Mouse (Mus musculus) liver, embryonic 14.5 days (tissue): Measurements from ENCODE around the gene Nrsn2. TPM values are rescaled to one million over a fixed set of nuclear protein-coding genes. Genes with fewer than 3 reads are reported as not detected.
A peak's percentile ranks its signal among the peaks of the same experiment; 100 is the strongest.

Source experiments
- ATAC-seq: fragments of 200-750 bp; cut with Nextera tagmentation; 2 replicates; pipeline ENCODE4 v1.8.0; 2017; ENCODE audit warnings: moderate number of reproducible peaks, mild to moderate bottlenecking, moderate library complexity; ENCODE audit not compliant: insufficient read depth
- DNase-seq, 3 experiments: peaks; one replicate each; pipeline ENCODE4 v3.0.0-alpha.2; 2012 to 2013; ENCODE audit warnings: low read depth in 3 of 3, low spot score in 3 of 3
- H3K27ac ChIP-seq: fragments of 300-500 bp; sonication (generic); 2 replicates; pipeline ENCODE4 v1.5.1; 2014; ENCODE audit warnings: moderate library complexity, mild to moderate bottlenecking, control low read depth, inconsistent platforms
- H3K27me3 ChIP-seq: fragments of 300-500 bp; sonication (generic); 2 replicates; pipeline ENCODE4 v1.6.1; 2014; ENCODE audit warnings: mild to moderate bottlenecking, low read length, moderate library complexity; ENCODE audit not compliant: control insufficient read depth, insufficient read depth
- H3K36me3 ChIP-seq: fragments of 300-500 bp; sonication (generic); replicated peaks from 2 replicates; pipeline ENCODE4 v1.6.1; 2014; ENCODE audit warnings: low read depth; ENCODE audit not compliant: control insufficient read depth, insufficient read depth
- H3K4me1 ChIP-seq, 2 experiments: fragments of 200-500 bp in 1 of 2; fragments of 300-500 bp in 1 of 2; sonication (generic) in 1 of 2; replicated peaks; 2 replicates each; pipeline ENCODE4 v1.6.1; 2012 to 2014; ENCODE audit warnings: antibody characterized with exemption in 1 of 2, inconsistent platforms in 1 of 2, low read length in 1 of 2; ENCODE audit not compliant: control insufficient read depth in 2 of 2, insufficient read depth in 2 of 2
- H3K4me2 ChIP-seq: fragments of 300-500 bp; sonication (generic); 2 replicates; pipeline ENCODE4 v1.6.1; 2014; ENCODE audit warnings: low read depth, mild to moderate bottlenecking, control low read depth, moderate library complexity
- H3K4me3 ChIP-seq, 2 experiments: fragments of 200-500 bp in 1 of 2; fragments of 300-500 bp in 1 of 2; sonication (generic) in 1 of 2; 2 replicates each; pipeline ENCODE4 v1.5.1; 2012 to 2014; ENCODE audit warnings: low read depth in 2 of 2, low read length in 2 of 2, mild to moderate bottlenecking in 2 of 2, control low read depth in 1 of 2, inconsistent platforms in 1 of 2, moderate library complexity in 1 of 2; ENCODE audit not compliant: insufficient read depth in 1 of 2
- H3K9ac ChIP-seq: fragments of 300-500 bp; sonication (generic); replicated peaks from 2 replicates; pipeline ENCODE4 v1.6.1; 2014; ENCODE audit warnings: mild to moderate bottlenecking, control low read depth, moderate library complexity
- H3K9me3 ChIP-seq: fragments of 300-500 bp; sonication (generic); 2 replicates; pipeline ENCODE4 v1.6.1; 2016; ENCODE audit warnings: low read length, mixed read lengths; ENCODE audit not compliant: control insufficient read depth
- CTCF ChIP-seq: IDR thresholded peaks from 2 replicates; pipeline ENCODE4 v1.5.1; 2016; ENCODE audit warnings: antibody characterized with exemption, low read depth, control low read depth
- EP300 ChIP-seq: IDR thresholded peaks from 2 replicates; pipeline ENCODE4 v1.6.1; 2016; ENCODE audit warnings: antibody characterized with exemption, low read depth
- WGBS: fragments of 180-500 bp; shearing (Covaris S2); extraction: QIAGEN DNeasy Blood & Tissue Kit; methylation state at CpG from one replicate; pipeline ENCODE4 v1.1.7; 2014; ENCODE audit not compliant: insufficient replicate concordance; 5-methylcytosine and 5-hydroxymethylcytosine counted together
- polyA plus RNA-seq, 2 experiments: library from polyadenylated mRNA; depleted of rRNA in 1 of 2; stranded (reverse) in 1 of 2; unstranded in 1 of 2; fragments of >200 nt; fragmentation: Nextera tagmentation in 1 of 2; extraction: Ambion mirVana in 1 of 2; gene quantifications; 2 replicates each; pipeline versions ENCODE4 v1.2.1 to v1.2.3; 2012 to 2014

The Nrsn2 gene
- polyA plus RNA-seq, 2 experiments = not detected

DNA sequence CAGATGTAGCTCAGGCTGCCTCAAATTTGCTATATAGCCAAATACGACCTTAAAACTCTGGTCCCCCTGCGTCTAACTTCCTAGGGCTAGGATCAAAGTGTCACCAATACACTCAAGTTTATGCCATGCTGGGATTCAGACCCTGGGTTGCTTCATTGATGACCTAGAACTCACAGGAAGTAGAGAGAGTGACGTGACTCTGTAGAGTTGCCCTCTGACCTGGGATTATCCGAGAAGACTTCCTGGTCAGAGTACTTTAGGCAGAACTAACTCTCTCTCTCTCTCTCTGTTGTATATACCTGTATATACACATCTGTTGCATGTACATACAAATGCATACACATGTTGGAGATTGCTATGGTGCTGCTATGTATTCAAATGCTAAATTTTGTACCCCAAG is 3.8 kb downstream of the Nrsn2 start:
- 43% methylated on average over 4 of the region's 4 CpGs for WGBS
- H3K4me3 ChIP-seq = no peak overlapping the region
- peaks cover 0 to 5% of the 10 kb centered on the region in 2 experiments; a peak in 3 of 4 replicates for H3K4me1 ChIP-seq
- no peaks in the 10 kb centered on the region for H3K9me3 ChIP-seq
- TF ChIP-seq CTCF (no peak), EP300 (no peak)
- no peak overlapping the region for H3K27ac ChIP-seq
- H3K9ac ChIP-seq = no peak overlapping the region
- no peak overlapping the region for H3K4me2 ChIP-seq
- H3K27me3 ChIP-seq = peaks cover 28% of the 10 kb centered on the region
- DNase-seq (no peak), ATAC-seq (no peak)
- H3K36me3 ChIP-seq = no peaks in the 10 kb centered on the region

DNA sequence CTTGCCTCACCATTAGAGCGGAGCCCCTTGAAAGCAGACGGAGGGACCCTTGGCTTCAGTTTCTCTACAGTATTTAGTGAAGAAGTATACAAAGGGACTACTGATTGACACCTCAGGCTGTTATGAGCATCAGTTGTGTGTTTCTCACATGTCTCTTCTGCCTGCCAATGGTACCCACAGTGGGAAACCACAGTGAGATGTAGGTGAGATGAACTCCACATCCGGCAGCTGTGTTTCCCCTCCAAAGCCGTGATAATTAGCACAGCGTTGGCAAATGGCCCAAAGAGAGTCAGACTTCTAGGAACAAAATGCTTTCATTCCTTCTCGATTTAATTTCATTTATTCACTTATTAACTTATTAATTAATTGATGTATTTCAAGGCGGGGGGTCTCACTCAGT is 4.3 kb downstream of the Nrsn2 start:
- no peak overlapping the region for H3K27ac ChIP-seq
- no peak for DNase-seq
- no peak for ATAC-seq
- no peaks in the 10 kb centered on the region for H3K9me3 ChIP-seq
- H3K4me3 ChIP-seq = no peak overlapping the region
- 58% methylated on average over 7 of the region's 7 CpGs for WGBS
- no peaks in the 10 kb centered on the region for H3K36me3 ChIP-seq
- H3K27me3 ChIP-seq = peaks cover 25% of the 10 kb centered on the region
- H3K4me2 ChIP-seq = no peak overlapping the region
- no peak for TF ChIP-seq CTCF
- no peak for TF ChIP-seq EP300
- H3K9ac ChIP-seq = no peak overlapping the region
- peaks cover 0 to 5% of the 10 kb centered on the region in 2 experiments; a peak in 3 of 4 replicates for H3K4me1 ChIP-seq

- H3K27ac ChIP-seq = no peak overlapping the region
- no peaks in the 10 kb centered on the region for H3K9me3 ChIP-seq
- peaks cover 0 to 1% of the 10 kb centered on the region in 2 experiments; a peak in 1 of 4 replicates for H3K4me1 ChIP-seq
- H3K4me2 ChIP-seq = no peak overlapping the region
- 20% methylated on average over 14 of the region's 14 CpGs for WGBS
- H3K9ac ChIP-seq = no peak overlapping the region
- ATAC-seq = 0 out of 2 replicates have a peak, but pooled peaks have one; percentile 16
- H3K27me3 ChIP-seq = no peaks in the 10 kb centered on the region
- DNase-seq = peak; percentile 40 to 50 (median 48)
- no peak overlapping the region for H3K4me3 ChIP-seq
- H3K36me3 ChIP-seq = no peaks in the 10 kb centered on the region
- TF ChIP-seq EP300 (no peak), CTCF (peak; percentile 95)
Measured at GRCm38 (mm10) chr2:152368532-152369140, 7.8 kb downstream of the Nrsn2 start.

- Histone ChIP-seq H3K9me3 (no peaks in the 10 kb centered on the region), H3K27ac (no peak overlapping the region), H3K4me2 (no peak overlapping the region), H3K9ac (no peak overlapping the region), H3K4me1 (0 out of 4 replicates have a peak, but pooled peaks cover 0 to 3% of the 10 kb centered on the region in 2 experiments), H3K27me3 (no peaks in the 10 kb centered on the region), H3K36me3 (no peaks in the 10 kb centered on the region), H3K4me3 (no peak overlapping the region)
- TF ChIP-seq CTCF (no peak), EP300 (no peak)
- 64% methylated on average over 5 of the region's 5 CpGs for WGBS
- ATAC-seq = no peak
- no peak for DNase-seq
Measured at GRCm38 (mm10) chr2:152367917-152368316, 8.5 kb downstream of the Nrsn2 start.

GRCm38 (mm10) chr2:152363245-152364147 is 12.9 kb downstream of the Nrsn2 start:
- Histone ChIP-seq H3K4me1 (peaks cover 0 to 7% of the 10 kb centered on the region in 2 experiments; a peak in 1 of 4 replicates), H3K4me3 (0 out of 4 replicates have a peak overlapping the region, but pooled peaks of 1 of the 2 experiments have one; percentile 29), H3K36me3 (no peaks in the 10 kb centered on the region), H3K27ac (no peak overlapping the region), H3K9me3 (no peaks in the 10 kb centered on the region), H3K27me3 (no peaks in the 10 kb centered on the region), H3K4me2 (peak overlapping the region; percentile 32), H3K9ac (no peak overlapping the region)
- peak; percentile 53 to 60 (median 59) for DNase-seq
- peak; percentile 81 for ATAC-seq
- 7% methylated on average over 17 of the region's 17 CpGs for WGBS
- TF ChIP-seq EP300 (no peak), CTCF (peak; percentile 93)
